Comparison of ENCODE assay signal across 13 mouse cellular contexts in the genomic region with DNA sequence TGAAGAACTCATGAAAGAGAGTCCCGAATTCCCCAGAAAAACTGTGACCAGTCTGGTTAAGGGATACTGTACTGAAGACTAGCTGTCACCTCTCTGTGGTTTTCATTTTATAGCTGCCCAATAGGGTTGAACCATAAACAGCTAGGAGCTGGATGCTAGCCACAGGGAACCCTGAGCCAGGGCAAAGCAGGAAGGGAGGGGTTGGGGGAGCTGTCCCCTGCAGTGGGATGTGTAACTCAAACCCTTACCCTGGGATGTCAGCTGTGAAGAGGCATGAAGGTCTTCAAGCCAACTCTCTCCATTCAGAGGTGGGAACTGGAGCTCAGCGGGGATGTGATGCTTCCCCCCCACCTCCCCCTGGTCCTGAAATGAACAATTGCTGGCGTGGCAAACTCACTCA. TPM values are rescaled to one million over a fixed set of nuclear protein-coding genes. Genes with fewer than 3 reads are reported as not detected.
DNase-seq lines count a peak whose midpoint lies in the region; ATAC-seq and TF ChIP-seq lines count a peak whose summit lies in the region.
"Had no signal": no experiment of that assay in that cellular context is flagged by ENCODE, and none has a peak within 500 bp of the region (broad histone marks: within the 10 kb centered on the region; RNA-seq: fewer than 3 reads in every experiment).

No protein-coding gene starts in this region.

- no peak overlapping the region for H3K4me2 ChIP-seq in forebrain, postnatal 0 days (ENCODE audit: low read depth)
- no peak overlapping the region for H3K4me2 ChIP-seq in hindbrain, embryonic 15.5 days
- H3K4me2 ChIP-seq in hindbrain, postnatal 0 days (ENCODE audit: low read depth, low read length) = no peak overlapping the region
- H3K4me2 ChIP-seq in lung, postnatal 0 days (replicated peaks; ENCODE audit: low read depth, low read length) = no peak overlapping the region
- H3K4me2 ChIP-seq in neural tube, embryonic 13.5 days = no peak overlapping the region
- H3K4me2 ChIP-seq: heart, embryonic 12.5 days; liver, embryonic 15.5 days had no signal

- no peak for DNase-seq in forebrain, embryonic 10.5 days (ENCODE audit: extremely low spot score, low spot score)
- no peak for DNase-seq in forebrain, postnatal 0 days
- DNase-seq in hindbrain, postnatal 0 days (ENCODE audit: low spot score) = no peak
- peak; percentile 37 for DNase-seq in lung, postnatal 0 days (ENCODE audit: low spot score)
- no peak for DNase-seq in lung, postnatal 25 days (ENCODE audit: low spot score)
- no peak for DNase-seq in left cerebral cortex, postnatal 10 days (ENCODE audit: extremely low spot score in 1 of 2, low spot score in 2 of 2)
- DNase-seq: cerebellum, adult 9-10 months; right cerebral cortex, adult 18-20 months; thymus, postnatal 4 days had no signal

- peak overlapping the region; percentile 77 for H3K27ac ChIP-seq in forebrain, embryonic 10.5 days
- H3K27ac ChIP-seq in forebrain, postnatal 0 days (ENCODE audit: low read depth, low read length) = no peak overlapping the region
- peak overlapping the region; percentile 1; the same call in 1 of the 2 replicates for H3K27ac ChIP-seq in hindbrain, embryonic 15.5 days (replicated peaks)
- H3K27ac ChIP-seq in hindbrain, postnatal 0 days = no peak overlapping the region; the same call in 1 of the 2 replicates
- H3K27ac ChIP-seq in lung, postnatal 0 days (ENCODE audit: low read length) = peak overlapping the region; percentile 57
- H3K27ac ChIP-seq in neural tube, embryonic 13.5 days (replicated peaks) = peak overlapping the region; percentile 57
- H3K27ac ChIP-seq: liver, embryonic 15.5 days had no signal

- H3K9ac ChIP-seq in forebrain, postnatal 0 days = no peak overlapping the region
- H3K9ac ChIP-seq in hindbrain, embryonic 15.5 days = no peak overlapping the region
- H3K9ac ChIP-seq in hindbrain, postnatal 0 days (replicated peaks; ENCODE audit: low read length) = no peak overlapping the region
- no peak overlapping the region for H3K9ac ChIP-seq in lung, postnatal 0 days (replicated peaks; ENCODE audit: low read depth)
- no peak overlapping the region for H3K9ac ChIP-seq in neural tube, embryonic 13.5 days
- H3K9ac ChIP-seq: heart, embryonic 12.5 days; liver, embryonic 15.5 days had no signal

- no peak overlapping the region for H3K4me3 ChIP-seq in forebrain, embryonic 10.5 days
- H3K4me3 ChIP-seq in forebrain, postnatal 0 days (ENCODE audit: low read depth, low read length) = no peak overlapping the region
- no peak overlapping the region for H3K4me3 ChIP-seq in hindbrain, embryonic 15.5 days
- H3K4me3 ChIP-seq in hindbrain, postnatal 0 days (ENCODE audit: low read length) = no peak overlapping the region
- no peak overlapping the region for H3K4me3 ChIP-seq in lung, postnatal 0 days (ENCODE audit: low read depth, low read length)
- H3K4me3 ChIP-seq in neural tube, embryonic 13.5 days = no peak overlapping the region
- H3K4me3 ChIP-seq: heart, embryonic 12.5 days; liver, embryonic 15.5 days had no signal

- peaks cover 2% of the 10 kb centered on the region; the same call in 1 of the 2 replicates for H3K9me3 ChIP-seq in forebrain, embryonic 10.5 days
- no peaks in the 10 kb centered on the region for H3K9me3 ChIP-seq in forebrain, postnatal 0 days (ENCODE audit: low read length)
- H3K9me3 ChIP-seq in hindbrain, embryonic 15.5 days = no peaks in the 10 kb centered on the region
- no peaks in the 10 kb centered on the region for H3K9me3 ChIP-seq in hindbrain, postnatal 0 days (ENCODE audit: low read length)
- no peaks in the 10 kb centered on the region for H3K9me3 ChIP-seq in lung, postnatal 0 days (ENCODE audit: low read length)
- H3K9me3 ChIP-seq in neural tube, embryonic 13.5 days = no peaks in the 10 kb centered on the region
- H3K9me3 ChIP-seq: heart, embryonic 12.5 days; liver, embryonic 15.5 days had no signal

- H3K4me1 ChIP-seq in forebrain, embryonic 10.5 days = peaks cover 57% of the 10 kb centered on the region
- peaks cover 11% of the 10 kb centered on the region for H3K4me1 ChIP-seq in forebrain, postnatal 0 days (ENCODE audit: insufficient read depth)
- peaks cover 34% of the 10 kb centered on the region for H3K4me1 ChIP-seq in hindbrain, embryonic 15.5 days (replicated peaks)
- 0 out of 2 replicates have a peak, but pooled peaks cover 6% of the 10 kb centered on the region for H3K4me1 ChIP-seq in hindbrain, postnatal 0 days (ENCODE audit: insufficient read depth, low read length)
- peaks cover 5% of the 10 kb centered on the region; the same call in 1 of the 2 replicates for H3K4me1 ChIP-seq in lung, postnatal 0 days (ENCODE audit: insufficient read depth, low read depth, low read length)
- H3K4me1 ChIP-seq in neural tube, embryonic 13.5 days (replicated peaks) = peaks cover 43% of the 10 kb centered on the region

- intact Hi-C loops in left cerebral cortex, postnatal 10 days (cut with DNase I) = no loop called here

- WGBS in forebrain, embryonic 10.5 days = 42% methylated on average over 3 of the region's 3 CpGs
- WGBS in forebrain, postnatal 0 days = 37% methylated on average over 3 of the region's 3 CpGs
- 15% methylated on average over 3 of the region's 3 CpGs for WGBS in hindbrain, embryonic 15.5 days
- 19% methylated on average over 3 of the region's 3 CpGs for WGBS in hindbrain, postnatal 0 days
- WGBS in lung, postnatal 0 days = 48% methylated on average over 3 of the region's 3 CpGs
- WGBS in neural tube, embryonic 13.5 days = 6% methylated on average over 3 of the region's 3 CpGs

- ATAC-seq in forebrain, postnatal 0 days = no peak
- no peak for ATAC-seq in hindbrain, embryonic 15.5 days (ENCODE audit: low FRiP score, low read depth)
- no peak for ATAC-seq in hindbrain, postnatal 0 days
- ATAC-seq in lung, postnatal 0 days = peak; percentile 50
- ATAC-seq in neural tube, embryonic 13.5 days (ENCODE audit: low read depth) = peak; percentile 45

- TF ChIP-seq CTCF in forebrain, postnatal 0 days (IDR thresholded peaks at IDR 0.05; ENCODE audit: low read depth) = no peak
- TF ChIP-seq CTCF in hindbrain, postnatal 0 days (IDR thresholded peaks at IDR 0.05; ENCODE audit: low read depth) = no peak
- no peak for TF ChIP-seq CTCF in lung, postnatal 0 days (IDR thresholded peaks at IDR 0.05)

- H3K27me3 ChIP-seq in forebrain, embryonic 10.5 days (ENCODE audit: poor library complexity, severe bottlenecking) = no peaks in the 10 kb centered on the region
- no peaks in the 10 kb centered on the region for H3K27me3 ChIP-seq in forebrain, postnatal 0 days (ENCODE audit: insufficient read depth, low read length)
- H3K27me3 ChIP-seq in hindbrain, embryonic 15.5 days = no peaks in the 10 kb centered on the region
- no peaks in the 10 kb centered on the region for H3K27me3 ChIP-seq in hindbrain, postnatal 0 days (ENCODE audit: insufficient read depth, low read length)
- H3K27me3 ChIP-seq in lung, postnatal 0 days (replicated peaks; ENCODE audit: insufficient read depth, low read length) = no peaks in the 10 kb centered on the region
- no peaks in the 10 kb centered on the region for H3K27me3 ChIP-seq in neural tube, embryonic 13.5 days
- H3K27me3 ChIP-seq: heart, embryonic 12.5 days had no signal

- H3K36me3 ChIP-seq in forebrain, embryonic 10.5 days (replicated peaks) = no peaks in the 10 kb centered on the region
- no peaks in the 10 kb centered on the region for H3K36me3 ChIP-seq in forebrain, postnatal 0 days (ENCODE audit: insufficient read depth)
- no peaks in the 10 kb centered on the region for H3K36me3 ChIP-seq in hindbrain, embryonic 15.5 days
- H3K36me3 ChIP-seq in hindbrain, postnatal 0 days (ENCODE audit: insufficient read depth, low read length) = no peaks in the 10 kb centered on the region
- H3K36me3 ChIP-seq in lung, postnatal 0 days (ENCODE audit: insufficient read depth, low read length) = no peaks in the 10 kb centered on the region
- H3K36me3 ChIP-seq in neural tube, embryonic 13.5 days = no peaks in the 10 kb centered on the region
- H3K36me3 ChIP-seq: heart, embryonic 12.5 days; liver, embryonic 15.5 days had no signal

- 0 out of 2 replicates have a peak, but pooled peaks have one; percentile 35 for TF ChIP-seq EP300 in lung, postnatal 0 days (IDR thresholded peaks at IDR 0.05)

RNA-seq across cellular contexts. Expression of a gene that starts 36.1 kb away (rescaled TPM):
- polyA plus RNA-seq in forebrain, embryonic 10.5 days (2016; fragmentation: Nextera tagmentation; extraction: Ambion mirVana) = 17.2 and 20.6 TPM in 2 replicates
- total RNA-seq in forebrain, postnatal 0 days (2014; rRNA removed) = 14.9 and 18.7 TPM in 2 replicates
- polyA plus RNA-seq in forebrain, postnatal 0 days (2015; fragmentation: Nextera tagmentation; extraction: Ambion mirVana) = 7.2 and 8.9 TPM in 2 replicates
- 9.8 and 13.4 TPM in 2 replicates for polyA plus RNA-seq in hindbrain, embryonic 15.5 days (2015; fragmentation: Nextera tagmentation; extraction: Ambion mirVana)
- total RNA-seq in hindbrain, postnatal 0 days (2014; rRNA removed) = 15.7 and 18.9 TPM in 2 replicates
- polyA plus RNA-seq in hindbrain, postnatal 0 days (2015; fragmentation: Nextera tagmentation; extraction: Ambion mirVana) = 6.4 and 6.6 TPM in 2 replicates
- polyA plus RNA-seq in lung, postnatal 0 days (2015; fragmentation: Nextera tagmentation; extraction: Ambion mirVana) = 56.8 and 58.6 TPM in 2 replicates
- polyA plus RNA-seq in neural tube, embryonic 13.5 days (2015; fragmentation: Nextera tagmentation; extraction: Ambion mirVana) = 14.8 and 15.3 TPM in 2 replicates
- 10 to 100 TPM; 13.3 to 15.7 TPM for total RNA-seq in left cerebral cortex, postnatal 10 days (2021)

Comparison
In these comparisons a context has a peak if more than half of its experiments do, and no peak if none do; other contexts are left out.
1. H3K27ac ChIP-seq: peak in forebrain, embryonic 10.5 days (single experiment), hindbrain, embryonic 15.5 days (single experiment), lung, postnatal 0 days (single experiment) and neural tube, embryonic 13.5 days (single experiment); none in forebrain, postnatal 0 days (single experiment) and hindbrain, postnatal 0 days (single experiment).
2. ATAC-seq: peak in lung, postnatal 0 days (single experiment) and neural tube, embryonic 13.5 days (single experiment); none in forebrain, postnatal 0 days (single experiment), hindbrain, embryonic 15.5 days (single experiment) and hindbrain, postnatal 0 days (single experiment).